Mouse (Mus musculus) erythroid progenitor cell, adult 5-6 weeks (primary cell): ENCODE results near the gene Lpp. TPM values are rescaled to one million over a fixed set of nuclear protein-coding genes. Genes with fewer than 3 reads are reported as not detected.

Experiments
- ATAC-seq: replicated peaks from 2 replicates; pipeline ENCODE4 v1.8.0; 2016; ENCODE audit warnings: moderate number of reproducible peaks, mild to moderate bottlenecking, moderate TSS enrichment, inconsistent platforms; ENCODE audit not compliant: poor library complexity, low FRiP score, severe bottlenecking
- total RNA-seq, 2 experiments: library from RNA; stranded (forward) in 1 of 2; stranded (reverse) in 1 of 2; fragments of 150-400 nt in 1 of 2; fragments of 186-747, 209-891 nt in 1 of 2; gene quantifications; 2 replicates each; pipeline versions ENCODE4 v1.2.3 to v1.2.4; 2015 to 2017; ENCODE audit warnings: low replicate concordance in 2 of 2

The Lpp gene
- total RNA-seq, 2 experiments from 2014 or later, result 0.76 to 2.1 TPM

GRCm38 (mm10) chr16:24463842-24464241 is 70.5 kb downstream of the Lpp start:
- ATAC-seq, result no peak

- ATAC-seq, result no peak
Observed at GRCm38 (mm10) chr16:24464436-24464835, 71.1 kb downstream of the Lpp start.

GRCm38 (mm10) chr16:24465633-24466032 is 72.3 kb downstream of the Lpp start:
- no peak for ATAC-seq

- no peak for ATAC-seq
Observed at GRCm38 (mm10) chr16:24467544-24468290, 74.4 kb downstream of the Lpp start.

- ATAC-seq, result no peak
Observed at GRCm38 (mm10) chr16:24469313-24469712, 76.0 kb downstream of the Lpp start.

GRCm38 (mm10) chr16:24470601-24471000 is 77.3 kb downstream of the Lpp start:
- ATAC-seq, result no peak

GRCm38 (mm10) chr16:24471029-24471428 is 77.7 kb downstream of the Lpp start:
- no peak for ATAC-seq

GRCm38 (mm10) chr16:24471801-24472200 is 78.5 kb downstream of the Lpp start:
- no peak for ATAC-seq

- ATAC-seq, result no peak
Observed at GRCm38 (mm10) chr16:24473966-24474365, 80.7 kb downstream of the Lpp start.

GRCm38 (mm10) chr16:24474781-24475180 is 81.5 kb downstream of the Lpp start:
- no peak for ATAC-seq

GRCm38 (mm10) chr16:24475305-24475947 is 82.1 kb downstream of the Lpp start:
- ATAC-seq, result no peak

GRCm38 (mm10) chr16:24476911-24477401 is 83.6 kb downstream of the Lpp start:
- no peak for ATAC-seq

- ATAC-seq, result no peak
Observed at GRCm38 (mm10) chr16:24478006-24478405, 84.7 kb downstream of the Lpp start.

GRCm38 (mm10) chr16:24478851-24479250 is 85.5 kb downstream of the Lpp start:
- ATAC-seq, result no peak

- ATAC-seq, result no peak
Observed at GRCm38 (mm10) chr16:24482648-24483047, 89.3 kb downstream of the Lpp start.

- no peak for ATAC-seq
Observed at GRCm38 (mm10) chr16:24483527-24484101, 90.3 kb downstream of the Lpp start.

GRCm38 (mm10) chr16:24487782-24488241 is 94.5 kb downstream of the Lpp start:
- no peak for ATAC-seq

- no peak for ATAC-seq
Observed at GRCm38 (mm10) chr16:24489516-24490285, 96.4 kb downstream of the Lpp start.

- ATAC-seq, result no peak
Observed at GRCm38 (mm10) chr16:24490751-24491485, 97.6 kb downstream of the Lpp start.

GRCm38 (mm10) chr16:24491486-24491758 is 98.1 kb downstream of the Lpp start:
- no peak for ATAC-seq
